Mouse (Mus musculus): ENCODE measurements around the gene Taf1c. TPM values are rescaled to one million over a fixed set of nuclear protein-coding genes. Genes with fewer than 3 reads are reported as not detected.

Taf1c gene
- 14.6 and 16.6 TPM in 2 replicates for polyA plus RNA-seq (2014; fragmentation: Nextera tagmentation; extraction: Ambion mirVana)

DNA sequence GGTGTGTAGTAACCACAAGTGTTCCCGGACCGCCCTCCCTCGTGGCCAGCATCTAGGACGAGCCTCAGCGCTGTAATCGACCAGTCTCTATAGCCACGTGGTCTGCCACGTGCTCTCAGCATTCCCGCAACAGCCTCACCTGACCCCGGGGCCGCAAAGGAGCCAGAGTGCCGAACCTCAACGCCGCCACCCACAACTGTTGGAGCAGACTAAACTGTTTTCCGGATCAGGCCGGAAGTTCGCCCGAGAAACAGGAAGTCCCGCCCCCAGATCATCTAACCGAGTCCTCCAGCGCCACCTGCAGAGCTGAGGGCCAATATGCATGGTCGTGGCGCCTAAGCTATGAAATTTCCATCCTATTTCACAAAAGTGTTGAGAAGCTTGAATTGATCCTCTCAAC, at the start of gene Taf1c:
Taf1c (minus strand) TSS at position 227 of the 400 bp plus-strand sequence.
- Histone ChIP-seq H3K27ac (replicated peaks; ENCODE audit: low read depth, low read length) (0 out of 2 replicates have a peak within 1 kb of the TSS, but pooled peaks have one; percentile 41), H3K4me2 (ENCODE audit: low read length) (peak within 1 kb of the TSS; percentile 89), H3K4me1 (ENCODE audit: control insufficient read depth, insufficient read depth, low read length) (peaks cover 9% of the 10 kb centered on the region), H3K27me3 (ENCODE audit: control insufficient read depth, insufficient read depth, low read length) (no peaks in the 10 kb centered on the region), H3K4me3 (replicated peaks; ENCODE audit: low read depth, low read length) (peak within 1 kb of the TSS; percentile 75), H3K36me3 (ENCODE audit: control insufficient read depth, insufficient read depth, low read length) (peaks cover 28% of the 10 kb centered on the region), H3K9me3 (ENCODE audit: control insufficient read depth, low read length) (no peaks in the 10 kb centered on the region), H3K9ac (replicated peaks; ENCODE audit: low read length) (peak within 1 kb of the TSS; percentile 76)
- DNase-seq (peak; percentile 98), ATAC-seq (ENCODE audit: low FRiP score, low TSS enrichment) (peak; percentile 72; the same call in 1 of the 2 replicates)
- under 1% methylated on average over 23 of the region's 23 CpGs for WGBS

DNA sequence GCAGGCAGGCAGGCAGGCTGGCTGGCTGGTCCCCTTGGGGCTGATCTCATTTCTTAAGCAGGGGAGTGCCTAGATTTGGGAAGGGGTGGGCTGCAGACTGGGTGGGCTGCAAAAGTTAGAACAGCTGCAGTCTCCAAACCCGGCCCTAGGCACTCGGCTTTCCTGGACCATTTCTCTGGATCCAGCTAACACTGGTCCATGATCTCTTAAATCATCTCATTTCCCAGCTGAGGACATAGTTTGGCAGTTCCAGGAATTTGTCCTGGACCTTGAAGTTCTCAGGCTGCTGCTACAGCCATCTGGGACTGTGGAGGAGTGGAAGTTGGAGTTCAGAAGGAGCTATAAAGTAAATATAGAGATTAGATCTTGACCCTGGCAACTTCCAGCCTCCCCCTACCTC, 46.3 kb upstream of the Taf1c start:
- Histone ChIP-seq H3K27ac (replicated peaks; ENCODE audit: low read depth, low read length) (no peak overlapping the region), H3K9me3 (ENCODE audit: control insufficient read depth, low read length) (no peaks in the 10 kb centered on the region), H3K36me3 (ENCODE audit: control insufficient read depth, insufficient read depth, low read length) (no peaks in the 10 kb centered on the region), H3K4me1 (ENCODE audit: control insufficient read depth, insufficient read depth, low read length) (no peaks in the 10 kb centered on the region), H3K4me3 (replicated peaks; ENCODE audit: low read depth, low read length) (no peak overlapping the region), H3K9ac (replicated peaks; ENCODE audit: low read length) (no peak overlapping the region), H3K27me3 (ENCODE audit: control insufficient read depth, insufficient read depth, low read length) (no peaks in the 10 kb centered on the region), H3K4me2 (ENCODE audit: low read length) (no peak overlapping the region)
- no peak for ATAC-seq (ENCODE audit: low FRiP score, low TSS enrichment)
- 80% methylated on average over 2 of the region's 2 CpGs for WGBS
- DNase-seq: no peak

DNA sequence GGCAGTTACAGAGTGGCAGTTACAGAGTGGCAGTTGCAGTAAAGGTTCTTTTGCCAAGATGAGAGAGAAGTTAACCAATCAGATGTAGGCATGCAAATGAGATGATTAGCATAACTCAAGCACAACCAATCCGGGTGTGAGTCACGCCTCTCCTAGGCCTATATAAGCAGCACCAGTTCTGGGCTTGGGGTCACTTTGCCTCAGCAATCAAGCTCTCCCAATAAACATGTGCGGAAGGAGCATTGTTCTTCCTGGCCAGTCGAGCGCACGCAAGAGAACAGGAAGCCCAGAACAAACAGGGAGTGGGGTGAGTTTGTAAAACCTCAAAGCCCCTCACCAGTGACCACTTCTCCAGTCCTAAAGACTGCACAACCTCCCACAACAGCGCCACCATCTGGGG, 41.8 kb upstream of the Taf1c start:
- 88% methylated on average over 7 of the region's 7 CpGs for WGBS
- H3K27me3 ChIP-seq (ENCODE audit: control insufficient read depth, insufficient read depth, low read length): no peaks in the 10 kb centered on the region
- ATAC-seq (ENCODE audit: low FRiP score, low TSS enrichment): no peak

DNA sequence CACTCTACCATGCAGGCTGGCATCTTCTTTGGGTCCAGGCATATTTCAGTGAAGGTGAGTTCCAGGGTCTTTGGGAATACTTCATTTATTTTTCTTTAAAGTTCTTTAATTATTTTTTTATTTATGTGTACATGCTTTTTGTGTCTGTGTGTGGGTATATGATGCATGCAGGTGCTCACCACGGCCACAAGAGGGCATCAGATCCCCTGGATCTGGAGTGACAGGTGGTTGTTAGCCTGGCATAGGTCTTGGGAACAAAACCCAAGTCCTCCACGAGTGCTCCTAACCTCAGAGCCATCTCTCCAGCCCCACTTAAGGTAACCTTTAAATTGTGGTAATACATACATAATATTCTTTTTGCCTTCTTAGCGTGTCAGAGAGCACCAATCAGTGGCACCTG, 41.2 kb upstream of the Taf1c start:
- Histone ChIP-seq H3K4me1 (ENCODE audit: control insufficient read depth, insufficient read depth, low read length) (0 out of 2 replicates have a peak, but pooled peaks cover 3% of the 10 kb centered on the region), H3K4me2 (ENCODE audit: low read length) (no peak overlapping the region), H3K27ac (replicated peaks; ENCODE audit: low read depth, low read length) (no peak overlapping the region), H3K4me3 (replicated peaks; ENCODE audit: low read depth, low read length) (no peak overlapping the region), H3K36me3 (ENCODE audit: control insufficient read depth, insufficient read depth, low read length) (no peaks in the 10 kb centered on the region), H3K9ac (replicated peaks; ENCODE audit: low read length) (no peak overlapping the region), H3K9me3 (ENCODE audit: control insufficient read depth, low read length) (no peaks in the 10 kb centered on the region), H3K27me3 (ENCODE audit: control insufficient read depth, insufficient read depth, low read length) (no peaks in the 10 kb centered on the region)
- 76% methylated on average over 3 of the region's 3 CpGs for WGBS
- DNase-seq (no peak), ATAC-seq (ENCODE audit: low FRiP score, low TSS enrichment) (no peak)

More for the DNA sequence above, 41.8 kb upstream of the Taf1c start:
- Histone ChIP-seq H3K9ac (replicated peaks; ENCODE audit: low read length) (no peak overlapping the region), H3K4me2 (ENCODE audit: low read length) (no peak overlapping the region), H3K27ac (replicated peaks; ENCODE audit: low read depth, low read length) (no peak overlapping the region), H3K36me3 (ENCODE audit: control insufficient read depth, insufficient read depth, low read length) (no peaks in the 10 kb centered on the region), H3K4me1 (ENCODE audit: control insufficient read depth, insufficient read depth, low read length) (0 out of 2 replicates have a peak, but pooled peaks cover 3% of the 10 kb centered on the region), H3K4me3 (replicated peaks; ENCODE audit: low read depth, low read length) (no peak overlapping the region), H3K9me3 (ENCODE audit: control insufficient read depth, low read length) (no peaks in the 10 kb centered on the region)
- DNase-seq: no peak

DNA sequence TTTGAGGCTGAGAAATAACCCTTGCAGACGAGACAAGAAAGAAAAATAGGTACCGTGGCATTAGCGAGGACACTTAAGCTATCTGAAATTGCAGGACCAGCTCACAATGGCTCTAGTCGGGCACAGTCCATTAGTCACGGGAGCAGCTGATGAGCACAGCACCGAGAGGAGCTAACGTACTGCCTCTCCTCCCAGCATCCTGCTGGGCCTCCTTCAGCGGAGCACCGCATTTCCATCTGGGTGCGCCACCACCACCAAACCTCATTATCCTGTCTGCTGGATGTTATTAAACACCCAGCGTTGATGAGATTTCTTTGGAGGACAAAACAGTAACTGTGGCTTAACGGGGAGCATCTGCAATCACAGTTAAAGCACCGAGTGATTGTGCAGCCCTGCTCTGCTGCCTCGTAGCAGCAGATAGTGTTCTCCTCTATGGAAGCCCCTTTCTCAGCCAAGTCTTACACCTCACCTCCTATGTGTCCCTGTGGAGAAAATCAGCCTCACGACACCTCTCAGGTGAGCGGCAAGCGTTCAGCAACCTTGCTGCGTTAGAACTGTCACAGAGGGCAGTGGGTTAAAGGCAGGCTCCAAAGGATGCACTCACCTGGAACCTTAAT, 40.1 kb upstream of the Taf1c start:
- Histone ChIP-seq H3K36me3 (ENCODE audit: control insufficient read depth, insufficient read depth, low read length) (no peaks in the 10 kb centered on the region), H3K27ac (replicated peaks; ENCODE audit: low read depth, low read length) (peak overlapping the region; percentile 84), H3K9me3 (ENCODE audit: control insufficient read depth, low read length) (no peaks in the 10 kb centered on the region), H3K4me2 (ENCODE audit: low read length) (no peak overlapping the region), H3K4me1 (ENCODE audit: control insufficient read depth, insufficient read depth, low read length) (0 out of 2 replicates have a peak, but pooled peaks cover 3% of the 10 kb centered on the region), H3K9ac (replicated peaks; ENCODE audit: low read length) (no peak overlapping the region), H3K4me3 (replicated peaks; ENCODE audit: low read depth, low read length) (no peak overlapping the region), H3K27me3 (ENCODE audit: control insufficient read depth, insufficient read depth, low read length) (no peaks in the 10 kb centered on the region)
- 36% methylated on average over 18 of the region's 18 CpGs for WGBS
- ATAC-seq (ENCODE audit: low FRiP score, low TSS enrichment) (peak; percentile 53; the same call in 1 of the 2 replicates), DNase-seq (peak; percentile 68)

DNA sequence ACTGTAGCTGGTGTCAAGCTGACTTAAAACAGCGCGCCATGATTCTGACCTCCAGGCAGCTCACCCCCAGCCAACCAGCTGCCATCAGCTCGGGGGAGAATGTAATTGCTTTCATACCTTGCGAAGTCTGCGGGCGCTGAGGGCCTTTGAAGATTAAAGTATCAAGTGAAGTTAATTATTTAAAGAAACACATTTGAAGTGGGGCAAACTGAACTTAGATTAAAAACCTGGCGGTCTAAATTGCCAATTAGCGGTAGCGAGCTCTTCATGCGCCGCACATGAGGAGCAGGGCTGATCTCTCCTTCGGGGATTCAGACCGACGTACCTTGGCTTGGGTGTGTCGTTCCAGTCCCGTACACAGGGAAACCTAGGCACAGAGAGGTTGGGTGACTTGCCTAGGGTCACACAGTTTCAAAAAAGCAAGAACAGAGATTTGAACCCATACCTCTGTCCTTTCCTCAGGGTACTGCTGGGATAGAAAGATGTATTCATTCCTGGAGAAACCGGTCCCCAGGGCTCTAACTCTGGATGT, 39.5 kb upstream of the Taf1c start:
- Histone ChIP-seq H3K36me3 (ENCODE audit: control insufficient read depth, insufficient read depth, low read length) (no peaks in the 10 kb centered on the region), H3K4me2 (ENCODE audit: low read length) (no peak overlapping the region), H3K27me3 (ENCODE audit: control insufficient read depth, insufficient read depth, low read length) (no peaks in the 10 kb centered on the region), H3K27ac (replicated peaks; ENCODE audit: low read depth, low read length) (peak overlapping the region; percentile 84), H3K4me1 (ENCODE audit: control insufficient read depth, insufficient read depth, low read length) (0 out of 2 replicates have a peak, but pooled peaks cover 3% of the 10 kb centered on the region), H3K9me3 (ENCODE audit: control insufficient read depth, low read length) (no peaks in the 10 kb centered on the region), H3K4me3 (replicated peaks; ENCODE audit: low read depth, low read length) (no peak overlapping the region), H3K9ac (replicated peaks; ENCODE audit: low read length) (no peak overlapping the region)
- DNase-seq (peak; percentile 65), ATAC-seq (ENCODE audit: low FRiP score, low TSS enrichment) (no peak; the same call in 1 of the 2 replicates)
- WGBS: 63% methylated on average over 17 of the region's 17 CpGs

DNA sequence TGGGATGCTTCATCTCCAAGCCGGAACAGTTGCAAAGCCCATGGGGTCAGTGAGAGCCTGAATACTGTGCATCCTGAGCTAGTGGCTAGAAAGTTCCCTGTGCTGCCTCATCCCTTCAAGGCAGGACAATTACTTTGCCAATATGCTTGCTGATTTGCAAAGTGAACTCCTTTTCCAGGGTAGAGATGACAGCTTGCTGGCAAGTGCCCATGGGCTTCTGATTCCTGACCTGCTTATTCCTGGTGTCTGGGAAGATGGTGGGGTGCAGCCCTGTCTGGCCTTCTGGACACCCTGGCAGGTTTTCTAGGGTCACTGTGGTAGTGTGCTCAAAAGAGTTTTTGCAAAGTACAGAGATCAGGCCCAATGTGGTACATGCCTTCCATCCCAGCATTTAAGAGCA, 37.9 kb upstream of the Taf1c start:
- DNase-seq (no peak), ATAC-seq (ENCODE audit: low FRiP score, low TSS enrichment) (no peak)
- H3K9ac ChIP-seq (replicated peaks; ENCODE audit: low read length): no peak overlapping the region
- H3K36me3 ChIP-seq (ENCODE audit: control insufficient read depth, insufficient read depth, low read length): no peaks in the 10 kb centered on the region
- H3K27ac ChIP-seq (replicated peaks; ENCODE audit: low read depth, low read length): no peak overlapping the region
- no peak overlapping the region for H3K4me3 ChIP-seq (replicated peaks; ENCODE audit: low read depth, low read length)
- WGBS: 91% methylated on average over 1 of the region's 1 CpGs
- H3K27me3 ChIP-seq (ENCODE audit: control insufficient read depth, insufficient read depth, low read length): no peaks in the 10 kb centered on the region
- H3K9me3 ChIP-seq (ENCODE audit: control insufficient read depth, low read length): no peaks in the 10 kb centered on the region
- H3K4me2 ChIP-seq (ENCODE audit: low read length): no peak overlapping the region
- H3K4me1 ChIP-seq (ENCODE audit: control insufficient read depth, insufficient read depth, low read length): 0 out of 2 replicates have a peak, but pooled peaks cover 3% of the 10 kb centered on the region

DNA sequence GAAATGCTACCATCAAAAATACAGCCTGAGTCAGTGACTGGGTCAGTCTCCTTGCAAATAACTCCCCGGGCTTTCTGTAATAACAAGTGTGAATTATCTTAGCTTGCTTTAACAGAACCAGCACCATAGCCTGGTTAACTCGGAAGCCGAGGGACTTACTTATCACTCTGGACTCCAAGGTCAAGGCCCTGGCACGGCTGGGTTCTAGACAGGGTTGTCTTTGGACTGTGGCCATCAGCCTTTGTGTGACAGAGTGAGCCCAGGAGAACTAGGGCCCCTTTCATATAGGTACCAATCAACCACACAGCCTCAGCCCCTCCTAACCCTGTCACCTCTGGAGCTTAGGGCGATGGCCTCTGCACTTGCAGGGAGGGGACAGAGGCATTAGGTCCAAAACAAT, 36.0 kb upstream of the Taf1c start:
- Histone ChIP-seq H3K36me3 (ENCODE audit: control insufficient read depth, insufficient read depth, low read length) (no peaks in the 10 kb centered on the region), H3K4me2 (ENCODE audit: low read length) (no peak overlapping the region), H3K27ac (replicated peaks; ENCODE audit: low read depth, low read length) (no peak overlapping the region), H3K27me3 (ENCODE audit: control insufficient read depth, insufficient read depth, low read length) (no peaks in the 10 kb centered on the region), H3K4me3 (replicated peaks; ENCODE audit: low read depth, low read length) (no peak overlapping the region), H3K9ac (replicated peaks; ENCODE audit: low read length) (no peak overlapping the region), H3K4me1 (ENCODE audit: control insufficient read depth, insufficient read depth, low read length) (0 out of 2 replicates have a peak, but pooled peaks cover 3% of the 10 kb centered on the region), H3K9me3 (ENCODE audit: control insufficient read depth, low read length) (no peaks in the 10 kb centered on the region)
- DNase-seq: no peak
- 85% methylated on average over 5 of the region's 5 CpGs for WGBS
- no peak for ATAC-seq (ENCODE audit: low FRiP score, low TSS enrichment)

DNA sequence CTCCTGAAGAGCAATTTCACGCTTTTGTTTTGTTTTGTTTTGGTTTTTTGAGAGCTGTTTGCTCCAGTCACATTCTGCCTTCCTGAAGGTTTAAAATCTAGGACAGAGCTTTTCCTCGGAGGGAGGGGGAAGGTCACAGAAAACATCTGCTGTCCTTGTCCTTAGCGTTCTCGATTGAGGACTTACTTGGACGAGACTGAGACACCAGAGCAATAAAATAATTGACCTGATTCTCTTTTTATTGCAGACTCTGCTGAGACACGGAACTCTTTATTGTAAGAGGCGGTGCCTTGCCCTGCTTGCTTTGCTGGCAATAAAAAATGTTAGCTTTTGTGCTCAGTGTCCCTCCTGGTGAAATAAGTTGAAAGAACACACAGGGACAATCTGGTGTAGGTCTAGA, 34.8 kb upstream of the Taf1c start:
- WGBS: 80% methylated on average over 7 of the region's 7 CpGs
- H3K27ac ChIP-seq (replicated peaks; ENCODE audit: low read depth, low read length): no peak overlapping the region
- H3K4me3 ChIP-seq (replicated peaks; ENCODE audit: low read depth, low read length): no peak overlapping the region
- DNase-seq: no peak
- ATAC-seq (ENCODE audit: low FRiP score, low TSS enrichment): no peak
- H3K27me3 ChIP-seq (ENCODE audit: control insufficient read depth, insufficient read depth, low read length): no peaks in the 10 kb centered on the region
- no peak overlapping the region for H3K4me2 ChIP-seq (ENCODE audit: low read length)
- no peak overlapping the region for H3K9ac ChIP-seq (replicated peaks; ENCODE audit: low read length)
- H3K9me3 ChIP-seq (ENCODE audit: control insufficient read depth, low read length): no peaks in the 10 kb centered on the region
- no peaks in the 10 kb centered on the region for H3K36me3 ChIP-seq (ENCODE audit: control insufficient read depth, insufficient read depth, low read length)
- H3K4me1 ChIP-seq (ENCODE audit: control insufficient read depth, insufficient read depth, low read length): peaks cover 9% of the 10 kb centered on the region
